Mouse (Mus musculus) 3134 (cell line): ENCODE results near the gene Saxo1.

Experiments used
- DNase-seq: peaks from one replicate; pipeline ENCODE4 v3.0.0-alpha.2; 2011; ENCODE audit warnings: low spot score; ENCODE audit not compliant: insufficient read length; ENCODE audit errors: extremely low read depth

Saxo1 gene

DNA sequence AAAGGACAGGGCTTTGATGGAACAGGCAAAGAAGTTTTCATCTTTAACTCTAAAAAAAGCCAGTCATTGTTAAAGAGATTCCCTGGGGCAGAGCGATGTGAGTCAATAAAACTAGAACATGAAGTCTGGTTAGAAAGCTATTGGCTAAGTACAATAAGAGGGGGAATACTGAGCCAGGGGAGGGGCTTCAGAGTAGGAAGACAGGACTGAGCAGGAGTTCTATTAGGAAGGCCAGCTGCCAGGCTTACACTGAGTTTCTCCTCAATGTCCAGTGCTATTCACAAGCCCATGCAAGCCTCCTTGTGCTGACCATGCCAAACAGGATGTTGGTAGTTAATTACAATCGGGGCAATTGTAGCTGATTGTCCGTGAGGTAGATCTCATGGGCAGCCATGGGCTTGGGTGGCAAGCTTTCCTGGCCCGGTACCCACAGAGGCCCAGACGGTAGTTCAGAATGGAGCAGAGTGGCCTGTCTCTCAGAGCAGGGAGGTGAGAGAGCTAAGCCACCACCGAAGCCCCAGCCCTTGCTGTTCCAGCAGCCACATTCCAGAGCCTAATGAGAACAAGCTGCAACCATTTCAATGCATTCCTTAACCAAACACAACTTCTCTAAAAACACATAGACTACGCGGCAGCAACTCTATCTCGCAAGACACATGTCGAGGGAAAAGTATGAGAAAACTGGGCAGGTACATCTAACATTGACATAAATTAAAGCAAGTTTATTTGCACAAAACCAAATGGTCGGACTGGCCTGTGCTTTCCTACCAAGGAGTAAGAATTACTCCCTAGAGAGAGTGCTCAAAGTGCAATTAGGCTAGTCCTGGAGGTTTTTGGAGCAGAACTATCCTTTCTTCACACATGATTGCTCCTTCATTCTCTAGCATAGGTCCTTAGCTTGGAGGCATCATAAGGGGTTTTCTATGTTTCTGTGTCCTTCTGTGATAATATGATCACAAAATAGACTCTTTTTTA is 30.7 kb downstream of the Saxo1 start:
- DNase-seq = no peak

- no peak for DNase-seq
Observed at GRCm38 (mm10) chr4:86524483-86524882, 33.6 kb downstream of the Saxo1 start.

GRCm38 (mm10) chr4:86523771-86524170 is 34.4 kb downstream of the Saxo1 start:
- no peak for DNase-seq

GRCm38 (mm10) chr4:86520695-86521094 is 37.4 kb downstream of the Saxo1 start:
- DNase-seq = no peak

GRCm38 (mm10) chr4:86519953-86520352 is 38.2 kb downstream of the Saxo1 start:
- no peak for DNase-seq

- no peak for DNase-seq
Observed at GRCm38 (mm10) chr4:86504656-86505055, 53.5 kb downstream of the Saxo1 start.

DNA sequence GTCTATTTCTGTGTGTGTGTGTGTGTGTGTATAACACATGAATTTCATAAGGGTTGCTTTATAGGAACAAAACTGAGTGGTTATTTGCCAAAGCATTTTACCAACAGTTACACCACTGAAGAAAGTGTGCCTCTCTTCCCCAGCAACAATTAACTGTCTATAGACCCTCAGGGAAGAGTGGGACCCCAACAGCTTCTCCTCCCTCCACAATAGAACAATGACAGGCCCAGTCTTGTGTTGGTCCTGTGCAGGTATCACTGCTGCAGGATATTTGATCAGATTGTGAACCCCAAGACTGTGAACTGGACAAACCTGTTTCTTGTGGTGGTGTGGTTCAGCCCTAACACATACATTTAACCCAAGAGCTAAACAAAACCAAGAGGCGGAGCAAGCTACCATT is 58.6 kb downstream of the Saxo1 start:
- no peak for DNase-seq

GRCm38 (mm10) chr4:86498754-86499153 is 59.4 kb downstream of the Saxo1 start:
- DNase-seq = no peak

- DNase-seq = no peak
Observed at GRCm38 (mm10) chr4:86489128-86489527, 69.0 kb downstream of the Saxo1 start.

- DNase-seq = no peak
Observed at GRCm38 (mm10) chr4:86486901-86487300, 71.2 kb downstream of the Saxo1 start.

GRCm38 (mm10) chr4:86486491-86486890 is 71.6 kb downstream of the Saxo1 start:
- no peak for DNase-seq

- DNase-seq = no peak
Observed at GRCm38 (mm10) chr4:86485052-86485451, 73.1 kb downstream of the Saxo1 start.

DNA sequence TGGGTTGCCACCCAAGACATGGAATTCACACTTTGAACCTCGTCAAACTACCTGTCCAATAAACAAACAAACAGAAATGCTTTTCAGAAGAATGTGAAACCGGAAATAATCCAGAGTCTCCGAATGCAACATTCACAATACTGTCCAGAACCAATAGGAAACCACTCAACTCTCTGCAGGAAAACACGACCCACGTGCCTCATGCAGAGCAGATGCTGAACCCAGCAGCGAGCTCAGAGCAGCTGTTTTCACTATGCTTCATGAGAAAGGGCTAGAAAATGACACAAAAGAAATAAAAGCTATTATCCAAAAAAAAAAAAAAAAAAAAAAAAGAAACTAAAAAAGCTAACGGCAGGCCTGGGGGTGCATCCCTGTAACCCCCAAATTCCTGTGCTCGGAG is 74.4 kb downstream of the Saxo1 start:
- DNase-seq = no peak

DNA sequence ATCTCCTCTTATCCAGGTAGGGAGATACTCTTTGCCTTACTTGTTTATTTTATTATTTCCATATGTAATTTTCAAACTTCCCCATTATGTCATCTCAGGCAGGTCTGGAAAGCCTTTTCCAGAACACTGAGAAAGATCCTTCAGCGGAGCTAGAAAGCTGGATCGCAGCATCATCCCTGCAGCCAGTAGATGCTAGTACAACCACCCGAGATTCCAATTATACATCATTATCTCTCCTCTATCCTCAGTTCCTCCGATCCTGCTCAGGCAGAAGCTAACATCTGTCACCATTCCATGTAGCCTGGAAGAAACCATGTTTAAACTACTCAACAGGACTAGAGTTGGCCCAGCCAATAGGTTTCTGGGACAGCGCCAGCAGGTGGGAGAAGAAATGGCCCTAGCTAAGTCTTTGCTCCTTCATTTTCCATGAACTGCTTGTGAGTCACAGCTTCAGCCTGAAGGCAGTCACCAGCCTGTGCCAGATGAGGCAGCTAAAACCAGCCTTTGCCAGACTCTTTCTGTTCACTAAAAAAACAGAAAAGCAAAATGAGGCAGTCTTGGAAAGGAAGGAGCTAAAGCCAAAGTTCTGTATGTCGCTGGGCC is 75.0 kb downstream of the Saxo1 start:
- peak; percentile 16 for DNase-seq

DNA sequence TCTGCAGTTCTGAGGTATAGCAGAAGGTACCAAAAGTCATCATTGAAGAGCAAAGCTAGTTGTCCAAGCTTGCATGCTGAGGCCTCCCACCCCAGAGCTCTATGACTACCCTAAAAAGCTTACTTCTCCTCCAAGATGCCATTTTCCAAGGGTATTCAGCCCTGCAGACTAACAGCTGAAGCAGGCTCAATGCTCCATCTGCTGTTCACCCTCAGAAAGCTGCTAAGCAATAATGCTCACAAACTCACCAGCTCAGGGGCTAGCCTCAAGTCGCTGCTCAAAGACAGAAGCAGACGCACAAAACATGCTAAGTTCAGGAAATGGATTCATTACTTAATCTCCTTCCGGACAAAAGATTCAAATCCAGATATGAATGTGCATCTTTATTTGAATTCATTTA is 77.2 kb downstream of the Saxo1 start:
- no peak for DNase-seq

DNA sequence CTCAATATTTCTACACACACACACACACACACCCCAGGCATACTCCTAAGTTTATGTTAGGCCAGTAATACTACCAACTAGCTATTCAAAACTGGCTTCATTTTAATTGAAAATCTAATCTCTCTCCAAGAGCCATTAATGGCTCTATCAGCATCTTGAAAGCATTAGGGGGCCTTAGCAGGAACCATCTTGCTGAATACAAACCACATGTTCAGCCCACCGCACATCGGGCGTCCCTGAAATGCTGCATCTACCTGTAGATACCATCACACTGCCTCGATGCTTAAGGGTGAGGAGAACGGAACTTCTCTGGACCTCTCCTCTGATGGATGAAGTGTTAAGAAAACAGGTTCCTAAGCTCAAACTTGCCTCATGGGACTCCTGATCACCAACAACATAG is 93.3 kb downstream of the Saxo1 start:
- no peak for DNase-seq

DNA sequence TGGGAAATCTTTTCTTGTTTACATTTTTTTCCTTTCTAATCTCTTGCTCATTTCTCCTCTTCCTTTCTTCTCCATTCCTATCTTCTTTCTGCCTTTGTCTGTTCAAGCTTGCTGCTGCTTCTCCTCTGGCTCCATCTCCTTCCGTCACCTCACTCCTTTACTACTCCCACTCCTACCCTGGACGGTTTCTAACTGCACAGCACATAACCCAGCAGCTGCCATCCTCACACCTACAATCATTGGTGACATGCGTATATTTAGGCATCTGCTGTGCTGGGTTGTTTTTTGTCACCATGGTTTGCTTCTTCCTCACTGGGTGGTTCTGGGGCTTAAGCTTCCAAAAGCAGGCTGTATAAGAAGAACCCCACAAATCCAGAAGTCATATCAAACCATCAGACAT is 107.7 kb downstream of the Saxo1 start:
- DNase-seq = no peak

DNA sequence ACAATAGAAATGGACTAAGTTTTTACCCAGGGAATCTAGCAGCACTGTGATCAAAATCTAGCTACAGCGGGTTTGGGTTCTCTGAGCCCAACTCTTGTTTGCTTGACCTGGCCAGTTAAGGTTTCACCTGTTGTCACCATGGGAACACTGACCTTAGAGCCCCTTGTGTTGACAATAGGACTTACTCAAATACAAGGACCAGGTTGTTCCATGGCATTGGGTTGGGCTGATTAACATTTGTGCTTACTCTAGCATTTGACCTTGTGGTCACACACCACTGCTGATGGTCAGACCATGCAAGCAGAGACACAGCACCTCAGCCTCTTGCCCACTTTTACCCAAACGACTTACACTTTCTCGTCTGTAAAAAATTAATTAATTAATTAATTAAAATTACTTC is 121.8 kb downstream of the Saxo1 start:
- no peak for DNase-seq

GRCm38 (mm10) chr4:86435631-86436030 is 122.5 kb downstream of the Saxo1 start:
- DNase-seq = no peak

DNA sequence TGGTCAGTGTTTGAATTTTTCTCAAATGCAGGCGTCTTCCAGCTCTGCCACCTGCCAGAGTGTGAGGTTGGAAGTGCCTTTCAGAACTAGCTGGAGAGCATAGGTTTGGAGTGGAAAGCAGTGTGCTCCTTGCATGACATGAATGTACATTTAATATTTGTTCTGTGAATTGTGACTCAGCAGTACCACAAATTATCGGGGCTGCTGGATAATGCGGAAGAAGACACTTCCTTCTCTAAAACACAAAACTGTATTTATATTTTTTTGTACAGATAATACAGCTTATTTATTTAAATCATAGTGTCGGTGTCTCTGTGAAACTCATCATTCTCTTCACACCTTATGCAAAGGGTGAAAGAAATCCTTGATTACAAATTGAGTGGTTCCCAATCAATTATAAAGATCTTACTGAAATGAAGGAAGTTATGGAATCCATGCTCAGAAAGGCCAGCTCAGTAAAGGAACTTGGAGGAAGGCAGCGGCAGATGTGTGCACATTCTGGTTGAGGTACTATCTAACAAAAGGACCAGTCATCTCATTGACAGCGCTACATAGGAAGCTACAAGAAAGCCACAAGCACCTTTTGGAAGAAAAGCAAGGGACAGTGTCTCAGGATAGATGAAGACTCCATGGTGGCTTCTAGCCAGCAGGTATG is 129.9 kb downstream of the Saxo1 start:
- DNase-seq = no peak

DNA sequence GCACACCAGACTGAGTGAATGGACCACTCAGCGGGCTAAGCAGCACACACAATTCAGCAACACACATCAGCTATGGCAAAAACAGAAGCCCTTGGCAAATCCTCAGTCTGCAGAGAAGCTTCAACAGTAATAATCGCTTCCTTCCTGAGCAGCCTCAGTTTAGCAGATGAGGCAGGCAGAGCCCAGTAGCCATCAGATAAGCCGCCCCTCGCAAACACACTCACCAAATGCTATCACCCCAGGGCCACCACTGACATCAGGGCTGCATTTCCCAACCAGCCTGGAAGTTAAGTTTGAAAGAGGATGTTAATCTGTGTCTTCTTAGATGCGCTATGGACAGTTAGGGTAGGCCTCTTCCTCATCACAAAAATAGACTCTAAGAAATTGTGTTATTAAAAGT is 130.8 kb downstream of the Saxo1 start:
- DNase-seq = no peak

DNA sequence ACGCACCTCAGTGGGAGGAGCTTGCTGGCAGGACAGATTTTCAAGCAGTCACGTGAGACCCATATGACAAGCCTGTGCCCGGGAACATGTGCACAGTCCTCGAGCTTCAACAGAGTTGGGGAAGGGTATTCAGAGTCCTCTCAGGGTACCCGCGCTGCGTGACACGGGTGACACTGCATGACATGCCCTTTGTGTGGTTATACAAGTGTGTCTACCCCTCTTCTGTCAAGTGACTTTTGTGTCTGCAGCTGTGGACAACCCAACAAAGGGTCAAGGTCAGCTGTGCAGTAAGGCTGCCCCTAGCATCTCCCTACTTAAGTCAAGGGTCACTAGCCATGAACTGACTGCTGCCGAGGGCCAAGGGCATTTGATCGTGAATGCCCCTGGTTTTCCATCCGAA is 131.6 kb downstream of the Saxo1 start:
- DNase-seq = no peak
